Mouse (Mus musculus) monocyte, adult 2 months (primary cell): Measurements from ENCODE around the gene Wrap73.
A peak's percentile ranks its signal among the peaks of the same experiment; 100 is the strongest.

ENCODE experiments used
- DNase-seq, 2 experiments: peaks; one replicate each; pipeline ENCODE4 v3.0.0; 2022; ENCODE audit warnings: low spot score in 2 of 2, low read depth in 1 of 2

Wrap73 gene

DNA sequence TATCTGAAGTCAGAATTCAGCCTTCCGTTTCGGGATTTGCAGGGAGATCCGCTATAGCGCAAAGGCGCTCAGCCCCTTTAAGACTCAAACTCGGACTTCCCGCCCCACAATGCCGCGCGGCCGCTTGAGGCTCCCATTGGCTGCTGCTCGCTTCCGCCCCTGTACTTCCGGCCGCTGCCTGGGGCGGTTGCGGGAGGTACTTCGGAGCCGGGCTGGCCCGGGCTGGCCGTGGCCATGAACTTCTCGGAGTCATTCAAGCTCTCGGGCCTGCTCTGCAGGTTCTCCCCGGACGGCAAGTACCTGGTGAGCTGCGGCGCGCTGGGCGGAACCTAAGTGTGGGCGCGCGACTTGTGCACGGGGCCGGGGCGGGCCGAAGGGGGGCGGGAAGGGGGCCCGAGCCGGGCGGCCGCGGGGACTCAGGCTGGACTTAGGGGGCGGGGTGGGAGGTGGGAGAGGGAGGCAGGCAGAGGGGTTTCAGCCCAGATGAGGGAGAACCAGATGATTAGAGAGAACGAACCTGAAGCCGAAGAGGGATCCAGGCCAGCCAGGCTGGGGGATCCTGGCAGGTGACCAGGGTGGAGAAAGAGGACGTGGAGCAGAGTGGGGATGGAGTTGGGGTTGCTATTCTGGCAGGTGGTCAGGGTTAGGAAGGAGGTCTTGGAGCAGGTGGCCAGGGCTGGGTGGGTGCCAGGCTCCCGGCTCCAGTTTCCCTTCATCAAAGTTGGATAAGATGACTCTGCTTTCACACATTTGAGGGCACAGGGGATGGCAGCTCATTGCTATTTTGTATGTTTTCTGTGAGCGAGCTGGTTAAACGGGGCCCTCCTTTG, at the start of gene Wrap73:
Gene Wrap73 (plus strand): TSS at position 162 of the 830 bp plus-strand sequence.
- DNase-seq: peak; percentile 38 to 64

DNA sequence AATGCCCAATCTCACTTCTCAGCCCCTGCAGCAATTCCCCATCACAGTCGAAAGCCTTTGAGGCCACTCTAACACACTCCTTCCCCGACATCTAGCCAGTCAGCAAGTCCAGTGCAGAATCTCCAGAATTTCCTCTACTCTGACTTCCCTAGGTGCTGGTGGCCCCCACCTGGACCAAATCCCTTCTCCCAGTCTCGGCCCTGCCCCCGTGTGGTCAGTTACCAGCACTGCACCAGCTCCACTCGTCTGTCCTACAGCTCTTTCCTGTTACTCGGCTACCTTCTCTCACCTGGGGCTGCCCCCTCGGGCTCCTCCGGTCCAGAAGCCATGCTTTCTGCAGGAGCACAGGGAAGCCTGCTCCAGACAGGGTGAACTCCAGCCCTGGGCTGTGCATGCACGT, 49.0 kb upstream of the Wrap73 start:
- DNase-seq: no peak

- no peak for DNase-seq
Observed at GRCm38 (mm10) chr4:154096111-154096510, 46.1 kb upstream of the Wrap73 start.

DNA sequence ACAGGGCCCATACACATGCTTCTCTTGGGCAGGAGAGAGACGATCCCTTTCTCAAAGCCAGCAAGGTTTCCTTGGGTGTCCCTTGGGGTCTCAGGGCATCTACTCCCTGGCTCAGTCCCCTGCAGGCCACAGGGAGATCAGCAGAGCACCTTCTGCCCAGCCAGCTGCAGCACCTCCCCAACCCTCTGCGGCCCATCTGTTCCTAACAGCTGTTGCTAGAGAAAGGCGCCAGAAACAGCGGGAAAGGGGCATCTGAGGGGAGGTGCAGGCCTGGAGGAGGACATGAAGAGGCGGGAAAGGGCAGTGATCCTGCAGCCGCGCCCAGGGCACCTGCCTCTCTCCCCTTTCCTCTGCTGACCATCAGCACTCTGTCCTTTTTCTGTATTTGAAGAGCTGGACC, 42.8 kb upstream of the Wrap73 start:
- DNase-seq: no peak

- no peak for DNase-seq
Observed at GRCm38 (mm10) chr4:154103386-154103785, 38.8 kb upstream of the Wrap73 start.

DNA sequence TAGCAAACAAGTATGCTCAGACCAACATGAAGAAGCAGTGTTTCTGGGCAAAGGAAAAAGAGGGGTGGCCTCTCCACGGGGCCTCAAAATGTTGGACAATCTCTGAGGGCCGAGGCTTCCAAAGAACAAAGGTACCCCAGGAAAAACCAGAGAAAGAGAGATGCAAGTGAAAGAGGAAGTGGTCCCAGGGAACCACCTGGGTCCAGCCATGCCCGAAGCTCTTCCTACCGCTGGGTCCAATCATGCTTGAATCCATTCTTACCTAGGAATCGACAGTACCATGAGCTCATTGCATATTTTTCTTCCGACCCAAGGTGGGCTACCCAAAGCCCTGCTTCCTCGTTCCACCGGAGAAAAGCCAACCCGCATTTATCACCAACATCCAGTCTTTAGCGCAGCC, 38.3 kb upstream of the Wrap73 start:
- DNase-seq: no peak

GRCm38 (mm10) chr4:154105381-154106001, 36.7 kb upstream of the Wrap73 start:
- no peak for DNase-seq

GRCm38 (mm10) chr4:154106497-154107061, 35.6 kb upstream of the Wrap73 start:
- no peak for DNase-seq

- no peak for DNase-seq
Observed at GRCm38 (mm10) chr4:154109216-154109849, 32.8 kb upstream of the Wrap73 start.

DNA sequence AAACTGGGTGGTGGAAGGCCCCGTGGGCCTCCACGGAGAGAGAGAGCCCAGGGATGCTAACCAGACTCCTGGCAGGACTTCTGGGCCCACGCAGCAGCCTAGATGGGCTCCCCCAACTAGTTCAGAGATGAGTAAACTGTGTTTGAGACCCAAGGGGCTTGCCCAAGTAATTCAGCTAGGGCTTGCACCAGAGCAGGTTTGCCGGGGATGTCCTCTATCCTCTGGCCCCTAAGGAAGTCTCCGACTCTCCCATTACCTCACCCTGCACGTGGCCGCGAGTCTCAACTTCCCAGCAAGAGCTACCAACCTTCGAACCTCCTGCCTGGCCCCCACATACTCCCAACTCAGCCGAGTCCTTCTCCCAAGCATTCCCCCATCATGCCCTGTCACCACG, 32.3 kb upstream of the Wrap73 start:
- no peak for DNase-seq

- DNase-seq: no peak
Observed at GRCm38 (mm10) chr4:154116421-154116820, 25.8 kb upstream of the Wrap73 start.

GRCm38 (mm10) chr4:154118782-154119181, 23.4 kb upstream of the Wrap73 start:
- DNase-seq: no peak

DNA sequence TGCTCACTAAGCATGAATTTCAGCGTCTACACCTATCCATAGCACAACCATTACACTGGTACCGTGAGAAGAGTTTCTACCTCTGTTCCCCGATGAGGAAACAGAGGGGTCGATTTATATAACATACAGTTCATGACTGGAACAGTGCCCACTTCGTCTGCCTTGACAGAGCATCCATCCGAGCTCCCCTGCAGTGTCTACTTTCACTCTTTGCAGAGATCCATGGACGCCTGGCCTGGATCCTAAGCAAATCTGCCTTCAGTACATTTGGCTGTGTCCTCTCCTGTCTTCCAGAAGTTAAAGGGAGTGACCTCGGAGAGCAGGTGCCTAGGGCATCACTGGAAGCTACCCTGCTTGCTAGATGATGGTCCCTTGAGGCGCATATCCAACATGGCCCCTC, 23.0 kb upstream of the Wrap73 start:
- no peak for DNase-seq

GRCm38 (mm10) chr4:154121800-154122199, 20.4 kb upstream of the Wrap73 start:
- no peak for DNase-seq

GRCm38 (mm10) chr4:154122374-154122773, 19.8 kb upstream of the Wrap73 start:
- no peak for DNase-seq

DNA sequence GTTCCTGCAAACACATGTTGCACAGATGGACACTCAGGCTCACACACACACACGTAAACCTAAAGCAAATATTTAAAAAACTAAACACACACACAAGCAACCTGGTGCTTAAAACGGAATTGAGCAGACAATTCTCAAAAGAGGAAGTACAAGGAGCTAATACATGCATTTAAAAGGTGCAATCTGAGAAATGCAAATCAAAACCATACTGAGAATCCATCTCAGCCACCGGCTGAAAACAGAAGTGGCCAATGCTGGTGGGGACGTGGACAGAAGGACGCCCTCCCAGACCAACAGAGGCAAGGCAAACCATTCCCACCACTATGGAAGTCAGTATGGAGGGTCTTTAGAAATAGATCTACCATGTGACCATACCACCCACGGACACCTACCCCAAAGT, 18.6 kb upstream of the Wrap73 start:
- no peak for DNase-seq

GRCm38 (mm10) chr4:154125202-154125601, 17.0 kb upstream of the Wrap73 start:
- DNase-seq: no peak

DNA sequence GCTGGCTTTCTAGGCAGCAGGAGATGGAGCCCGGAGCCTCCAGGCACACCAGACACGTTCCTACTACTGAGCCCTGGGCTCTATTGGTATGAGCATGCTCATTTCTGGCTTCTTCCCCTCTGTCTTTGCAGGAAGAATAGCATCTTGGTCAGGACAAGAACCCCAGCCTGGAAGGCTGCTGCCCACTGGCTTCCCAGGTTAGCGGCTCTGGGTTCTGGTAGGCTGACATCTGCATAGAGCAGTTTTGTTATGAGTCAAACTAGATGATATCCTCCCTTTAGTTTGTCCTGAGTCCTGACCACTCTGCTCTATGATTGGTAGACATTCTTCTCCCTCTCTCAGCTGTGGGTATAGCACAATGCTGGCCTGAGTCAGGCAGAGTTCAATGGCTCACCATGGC, 14.9 kb upstream of the Wrap73 start:
- no peak for DNase-seq

- no peak for DNase-seq
Observed at GRCm38 (mm10) chr4:154129950-154130349, 12.2 kb upstream of the Wrap73 start.

DNA sequence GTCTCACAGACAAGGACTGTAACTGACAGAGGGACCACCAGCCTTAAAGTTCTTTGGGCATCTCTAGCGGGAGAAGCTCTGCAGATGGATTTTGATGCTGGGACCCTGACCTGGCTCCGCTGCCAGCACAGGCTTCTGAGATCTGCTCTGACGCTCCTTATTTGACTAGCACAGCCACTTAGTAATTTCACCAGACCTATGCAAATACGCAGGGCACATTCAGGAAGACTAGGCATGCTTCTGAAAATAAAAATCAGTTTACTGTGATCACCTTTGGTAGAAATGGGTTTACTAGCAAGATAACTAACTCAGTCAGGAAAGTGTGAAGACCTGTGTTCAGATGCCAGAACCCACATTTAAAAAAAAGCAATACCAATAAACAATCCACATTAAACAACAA, 10.3 kb upstream of the Wrap73 start:
- DNase-seq: no peak

GRCm38 (mm10) chr4:154134803-154135202, 7.4 kb upstream of the Wrap73 start:
- DNase-seq: no peak

DNA sequence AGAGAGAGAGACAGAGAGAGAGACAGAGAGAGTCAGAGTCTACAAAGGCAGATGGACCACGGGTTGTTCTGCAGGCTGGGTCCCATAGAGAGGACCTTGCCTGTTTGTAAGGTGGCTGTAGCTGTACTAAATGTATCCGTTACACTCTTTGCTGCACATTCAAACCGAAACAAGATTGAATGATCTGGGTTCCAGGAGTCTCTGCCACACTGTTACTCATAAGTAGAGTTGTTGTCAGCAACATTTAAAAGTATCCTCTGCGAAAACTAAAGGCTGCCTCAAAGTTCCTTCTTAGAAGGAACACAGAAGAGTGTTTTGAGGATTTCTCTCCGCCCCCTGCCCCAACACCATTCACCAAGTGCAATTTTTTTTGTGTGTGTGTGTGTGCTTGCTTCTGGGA, 5.0 kb upstream of the Wrap73 start:
- DNase-seq: no peak
